Mouse (Mus musculus) erythroblast, embryonic 14.5 days (primary cell): ENCODE data around the gene Sapcd1.

Experiments
- GATA1 ChIP-seq: IDR thresholded peaks from 2 replicates; pipeline ENCODE4 v1.6.1; 2012; ENCODE audit warnings: low read length, inconsistent platforms, mixed read lengths
- TAL1 ChIP-seq: IDR thresholded peaks from 3 replicates; pipeline ENCODE4 v1.6.1; 2012; ENCODE audit warnings: low read length, inconsistent platforms, mixed read lengths

GRCm38 (mm10) chr17:35076507-35077176, 48.8 kb upstream of the Sapcd1 start, which contains the start of gene Ly6g6e:
- TF ChIP-seq GATA1 (no peak), TAL1 (no peak)
